Comparison of ENCODE assay signal across 21 mouse cellular contexts in the genomic region with DNA sequence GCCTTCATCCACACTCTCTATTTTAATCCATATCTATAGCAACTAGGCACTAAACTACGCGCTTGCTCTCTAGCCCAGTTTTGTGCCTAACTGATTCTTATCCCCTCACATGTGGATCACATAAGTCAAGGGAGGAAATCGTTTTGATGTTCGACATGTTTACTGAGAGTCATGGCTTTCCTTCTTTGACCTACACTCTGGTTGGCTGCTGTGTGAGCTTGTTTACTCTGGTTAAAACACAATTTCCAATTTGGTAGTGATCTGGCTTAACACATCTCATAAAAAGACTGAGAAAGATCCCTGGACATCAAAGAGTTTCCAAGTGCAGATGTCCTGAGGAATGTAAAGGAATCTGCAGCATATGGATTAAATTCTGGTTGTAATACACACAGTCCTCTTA.
DNase-seq lines count a peak whose midpoint lies in the region; ATAC-seq and TF ChIP-seq lines count a peak whose summit lies in the region.
"Had no signal": no experiment of that assay in that cellular context is flagged by ENCODE, and none has a peak within 500 bp of the region (broad histone marks: within the 10 kb centered on the region; RNA-seq: fewer than 3 reads in every experiment).

No protein-coding gene starts in this region.

- H3K4me2 ChIP-seq in kidney, postnatal 0 days (ENCODE audit: low read length): no peak overlapping the region
- no peak overlapping the region for H3K4me2 ChIP-seq in embryonic facial prominence, embryonic 12.5 days (replicated peaks)
- H3K4me2 ChIP-seq: embryonic facial prominence, embryonic 15.5 days; heart, embryonic 13.5 days; hindbrain, embryonic 13.5 days had no signal

- intact Hi-C loops in heart, postnatal 14 days (cut with DNase I): no loop called here

- WGBS in kidney, postnatal 0 days: 53% methylated on average over 4 of the region's 4 CpGs
- WGBS in embryonic facial prominence, embryonic 12.5 days: 37% methylated on average over 4 of the region's 4 CpGs

- DNase-seq in kidney, postnatal 0 days (ENCODE audit: low spot score): peak; percentile 12
- no peak for DNase-seq in kidney, adult 9 months
- DNase-seq in embryo, embryonic 10 days (ENCODE audit: low spot score): peak; percentile 35
- peak; percentile 1 for DNase-seq in yolk sac, embryonic 10.5 days (ENCODE audit: low spot score)
- no peak for DNase-seq in adrenal gland, postnatal 4 days (ENCODE audit: low spot score in 2 of 2)
- DNase-seq in heart, postnatal 14 days: no peak
- DNase-seq: adrenal gland, adult 2 months; adrenal gland, postnatal 25 days; cerebellum, adult 2 months; cerebellum, postnatal 10 days; gastrocnemius, postnatal 36 days; heart, adult 11 months; heart, postnatal 4 days had no signal

- no peaks in the 10 kb centered on the region for H3K4me1 ChIP-seq in kidney, postnatal 0 days (replicated peaks; ENCODE audit: insufficient read depth, low read length)
- H3K4me1 ChIP-seq in embryonic facial prominence, embryonic 12.5 days: peaks cover 6% of the 10 kb centered on the region; the same call in 1 of the 2 replicates
- H3K4me1 ChIP-seq: embryonic facial prominence, embryonic 15.5 days; hindbrain, embryonic 13.5 days had no signal

- no peaks in the 10 kb centered on the region for H3K36me3 ChIP-seq in kidney, postnatal 0 days (ENCODE audit: insufficient read depth, low read length)
- H3K36me3 ChIP-seq in embryonic facial prominence, embryonic 12.5 days: no peaks in the 10 kb centered on the region
- H3K36me3 ChIP-seq: embryonic facial prominence, embryonic 15.5 days; forebrain, embryonic 10.5 days; heart, embryonic 13.5 days; hindbrain, embryonic 13.5 days had no signal

- no peak for ATAC-seq in kidney, postnatal 0 days (replicated peaks; ENCODE audit: low FRiP score, low read depth)
- ATAC-seq in embryonic facial prominence, embryonic 12.5 days (ENCODE audit: insufficient number of reproducible peaks, insufficient read depth, low FRiP score, low TSS enrichment): no peak
- ATAC-seq: forebrain, embryonic 14.5 days; intestine, embryonic 16.5 days had no signal

- H3K27ac ChIP-seq in kidney, postnatal 0 days: no peak overlapping the region
- 0 out of 2 replicates have a peak overlapping the region, but pooled peaks have one; percentile 23 for H3K27ac ChIP-seq in embryonic facial prominence, embryonic 12.5 days
- H3K27ac ChIP-seq: embryonic facial prominence, embryonic 15.5 days; forebrain, embryonic 10.5 days; heart, embryonic 13.5 days; hindbrain, embryonic 13.5 days had no signal

- no peak for TF ChIP-seq CTCF in kidney, postnatal 0 days (IDR thresholded peaks at IDR 0.05; ENCODE audit: low read depth)

- H3K27me3 ChIP-seq in kidney, postnatal 0 days (ENCODE audit: insufficient read depth, low read length): no peaks in the 10 kb centered on the region
- H3K27me3 ChIP-seq in embryonic facial prominence, embryonic 12.5 days: no peaks in the 10 kb centered on the region
- H3K27me3 ChIP-seq: embryonic facial prominence, embryonic 15.5 days; heart, embryonic 13.5 days; hindbrain, embryonic 13.5 days had no signal

- no peak overlapping the region for H3K4me3 ChIP-seq in kidney, postnatal 0 days (replicated peaks; ENCODE audit: low read depth, low read length)
- H3K4me3 ChIP-seq in embryonic facial prominence, embryonic 12.5 days: no peak overlapping the region
- H3K4me3 ChIP-seq: embryonic facial prominence, embryonic 15.5 days; erythroblast, embryonic 14.5 days; forebrain, embryonic 10.5 days; heart, embryonic 13.5 days; hindbrain, embryonic 13.5 days had no signal

- H3K9me3 ChIP-seq in kidney, postnatal 0 days (replicated peaks; ENCODE audit: low read length): no peaks in the 10 kb centered on the region
- H3K9me3 ChIP-seq in embryonic facial prominence, embryonic 12.5 days: no peaks in the 10 kb centered on the region
- H3K9me3 ChIP-seq: embryonic facial prominence, embryonic 15.5 days; forebrain, embryonic 10.5 days; heart, embryonic 13.5 days; hindbrain, embryonic 13.5 days had no signal

- no peak overlapping the region for H3K9ac ChIP-seq in kidney, postnatal 0 days (ENCODE audit: low read depth, low read length)
- no peak overlapping the region for H3K9ac ChIP-seq in embryonic facial prominence, embryonic 12.5 days
- H3K9ac ChIP-seq: embryonic facial prominence, embryonic 15.5 days; heart, embryonic 13.5 days; hindbrain, embryonic 13.5 days had no signal

Comparison
In these comparisons a context has a peak if more than half of its experiments do, and no peak if none do; other contexts are left out.
1. DNase-seq: peak in kidney, postnatal 0 days (single experiment), embryo, embryonic 10 days (single experiment) and yolk sac, embryonic 10.5 days (single experiment); none in kidney, adult 9 months (single experiment), adrenal gland, postnatal 4 days (0 of 2) and heart, postnatal 14 days (0 of 2).